Mouse (Mus musculus) ES-E14 (cell line): Measurements from ENCODE around the gene Slc51a. TPM values are rescaled to one million over a fixed set of nuclear protein-coding genes. Genes with fewer than 3 reads are reported as not detected.

Experiments
- DNase-seq: peaks from one replicate; pipeline ENCODE4 v3.0.0-alpha.2; 2013; ENCODE audit warnings: low read depth, low spot score
- H3K27ac ChIP-seq: 2 replicates; pipeline ENCODE4 v1.5.1; 2012; ENCODE audit warnings: low read depth, mild to moderate bottlenecking, low read length, moderate library complexity, mixed read lengths; ENCODE audit not compliant: poor library complexity, insufficient read depth, severe bottlenecking
- H3K36me3 ChIP-seq: 2 replicates; pipeline ENCODE4 v1.6.1; 2012; ENCODE audit warnings: mild to moderate bottlenecking, low read length, moderate library complexity, mixed read lengths; ENCODE audit not compliant: control insufficient read depth, poor library complexity, insufficient read depth, severe bottlenecking
- H3K4me1 ChIP-seq, 2 experiments: fragments of 150-350 bp in 1 of 2; sonication (generic) in 1 of 2; 2 replicates each; pipeline ENCODE4 v1.6.1; 2012; ENCODE audit warnings: low read length in 2 of 2, mild to moderate bottlenecking in 1 of 2, mixed read lengths in 1 of 2; ENCODE audit not compliant: control insufficient read depth in 2 of 2, insufficient read depth in 2 of 2, poor library complexity in 1 of 2
- H3K4me3 ChIP-seq, 2 experiments: fragments of 150-350 bp in 1 of 2; sonication (generic) in 1 of 2; 2 replicates each; pipeline ENCODE4 v1.5.1; 2012; ENCODE audit warnings: low read length in 2 of 2, low read depth in 1 of 2, mild to moderate bottlenecking in 1 of 2, mixed read lengths in 1 of 2; ENCODE audit not compliant: insufficient read depth in 1 of 2, poor library complexity in 1 of 2, severe bottlenecking in 1 of 2
- H3K9ac ChIP-seq: 2 replicates; pipeline ENCODE4 v1.6.1; 2012; ENCODE audit warnings: low read depth, mild to moderate bottlenecking, low read length, mixed read lengths; ENCODE audit not compliant: poor library complexity, insufficient read depth, severe bottlenecking
- H3K9me3 ChIP-seq: fragments of 150-350 bp; sonication (generic); 2 replicates; pipeline ENCODE4 v1.6.1; 2012; ENCODE audit warnings: low read depth, mild to moderate bottlenecking, low read length; ENCODE audit not compliant: control insufficient read depth, insufficient read depth
- CHD2 ChIP-seq: IDR thresholded peaks from 2 replicates; pipeline ENCODE4 v1.6.1; 2014; ENCODE audit warnings: mild to moderate bottlenecking, low read depth, low read length, inconsistent platforms
- HCFC1 ChIP-seq: IDR thresholded peaks from 2 replicates; pipeline ENCODE4 v1.6.1; 2012; ENCODE audit warnings: low read length, inconsistent platforms, borderline replicate concordance; ENCODE audit not compliant: insufficient read depth
- MAFK ChIP-seq: IDR thresholded peaks from 2 replicates; pipeline ENCODE4 v1.6.1; 2014; ENCODE audit warnings: mild to moderate bottlenecking, low read depth, low read length, inconsistent platforms; ENCODE audit not compliant: insufficient read depth
- ZC3H11A ChIP-seq: IDR thresholded peaks from 2 replicates; pipeline ENCODE4 v1.6.1; 2012; ENCODE audit warnings: low read depth, mild to moderate bottlenecking, inconsistent platforms, low read length, borderline replicate concordance
- ZNF384 ChIP-seq: IDR thresholded peaks from 2 replicates; pipeline ENCODE4 v1.6.1; 2012; ENCODE audit warnings: low read depth, low read length, inconsistent platforms
- in situ Hi-C, 2 experiments: fragments of 600-800 bp; cut with MboI; formaldehyde crosslinking; loops; one replicate each; pipeline ENCODE4 v1.15.1; 2025; ENCODE audit warnings: low sequenced_read_pairs in 2 of 2, inconsistent platforms in 1 of 2; ENCODE audit not compliant: unreplicated experiment in 2 of 2
- total RNA-seq: library from RNA; depleted of rRNA; stranded (reverse); fragments of 300-350 nt; gene quantifications from 2 replicates; pipeline ENCODE4 v1.2.3, GENCODE M21; 2012

Slc51a gene
- total RNA-seq, 1 experiment: 1.1 TPM

- no peak overlapping the region for H3K27ac ChIP-seq
- peaks cover 0 to 2% of the 10 kb centered on the region in 2 experiments; a peak in 1 of 4 replicates for H3K4me1 ChIP-seq
- no peak overlapping the region for H3K9ac ChIP-seq
- H3K9me3 ChIP-seq: no peaks in the 10 kb centered on the region
- in situ Hi-C loops: no loop called here
- H3K4me3 ChIP-seq: no peak overlapping the region
- H3K36me3 ChIP-seq: no peaks in the 10 kb centered on the region
- TF ChIP-seq MAFK (no peak), ZNF384 (no peak), ZC3H11A (no peak), CHD2 (no peak), HCFC1 (no peak)
- DNase-seq: no peak
Measured at GRCm38 (mm10) chr16:32524244-32524615, 36.6 kb upstream of the Slc51a start.

GRCm38 (mm10) chr16:32523462-32524243 is 36.0 kb upstream of the Slc51a start:
- Histone ChIP-seq H3K4me3 (no peak overlapping the region), H3K9me3 (no peaks in the 10 kb centered on the region), H3K27ac (no peak overlapping the region), H3K4me1 (peaks cover 0 to 2% of the 10 kb centered on the region in 2 experiments; a peak in 1 of 4 replicates), H3K36me3 (no peaks in the 10 kb centered on the region), H3K9ac (no peak overlapping the region)
- TF ChIP-seq MAFK: no peak
- TF ChIP-seq CHD2: no peak
- no peak for TF ChIP-seq ZC3H11A
- TF ChIP-seq ZNF384: no peak
- TF ChIP-seq HCFC1: no peak
- no peak for DNase-seq
- in situ Hi-C loops: no loop called here

- DNase-seq: no peak
- peaks cover 0 to 2% of the 10 kb centered on the region in 2 experiments; a peak in 1 of 4 replicates for H3K4me1 ChIP-seq
- no peak for TF ChIP-seq HCFC1
- TF ChIP-seq CHD2: no peak
- TF ChIP-seq ZNF384: no peak
- H3K9ac ChIP-seq: no peak overlapping the region
- H3K27ac ChIP-seq: no peak overlapping the region
- in situ Hi-C loops: no loop called here
- no peaks in the 10 kb centered on the region for H3K36me3 ChIP-seq
- no peak overlapping the region for H3K4me3 ChIP-seq
- no peaks in the 10 kb centered on the region for H3K9me3 ChIP-seq
Measured at GRCm38 (mm10) chr16:32522578-32523194, 35.0 kb upstream of the Slc51a start.

GRCm38 (mm10) chr16:32520372-32520748 is 32.7 kb upstream of the Slc51a start:
- in situ Hi-C loops: no loop called here
- H3K27ac ChIP-seq: no peak overlapping the region
- TF ChIP-seq CHD2 (no peak), ZC3H11A (no peak), MAFK (no peak), HCFC1 (no peak), ZNF384 (no peak)
- H3K4me3 ChIP-seq: no peak overlapping the region
- H3K9me3 ChIP-seq: no peaks in the 10 kb centered on the region
- DNase-seq: no peak
- H3K9ac ChIP-seq: no peak overlapping the region
- no peaks in the 10 kb centered on the region for H3K36me3 ChIP-seq
- H3K4me1 ChIP-seq: peaks cover 0 to 4% of the 10 kb centered on the region in 2 experiments; a peak in 1 of 4 replicates
